Mouse (Mus musculus) lung, postnatal 25 days (tissue): ENCODE measurements around the gene Ppat.

Experiments
- DNase-seq: peaks from one replicate; pipeline ENCODE4 v3.0.0; 2022; ENCODE audit warnings: low spot score

Gene Ppat

DNA sequence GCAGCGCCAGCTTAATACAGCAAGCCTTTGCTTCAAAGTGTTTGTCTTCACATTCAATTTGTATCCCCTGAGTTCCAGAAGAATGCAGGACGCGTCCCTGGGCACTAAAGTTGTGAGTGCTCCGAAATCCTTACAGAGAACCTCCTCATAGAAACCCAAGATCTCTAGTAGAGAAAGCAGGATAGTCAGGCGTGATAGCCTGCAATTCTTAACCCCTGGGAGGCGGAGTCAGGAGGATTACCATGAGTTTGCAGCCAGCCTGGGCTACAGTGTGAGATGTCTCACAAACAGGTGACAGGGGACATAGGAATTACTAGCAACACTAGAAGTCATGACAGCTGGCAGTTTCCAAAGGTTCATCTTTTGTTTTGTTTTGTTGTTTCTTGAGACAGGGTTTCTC, 81.8 kb downstream of the Ppat start:
- no peak for DNase-seq

DNA sequence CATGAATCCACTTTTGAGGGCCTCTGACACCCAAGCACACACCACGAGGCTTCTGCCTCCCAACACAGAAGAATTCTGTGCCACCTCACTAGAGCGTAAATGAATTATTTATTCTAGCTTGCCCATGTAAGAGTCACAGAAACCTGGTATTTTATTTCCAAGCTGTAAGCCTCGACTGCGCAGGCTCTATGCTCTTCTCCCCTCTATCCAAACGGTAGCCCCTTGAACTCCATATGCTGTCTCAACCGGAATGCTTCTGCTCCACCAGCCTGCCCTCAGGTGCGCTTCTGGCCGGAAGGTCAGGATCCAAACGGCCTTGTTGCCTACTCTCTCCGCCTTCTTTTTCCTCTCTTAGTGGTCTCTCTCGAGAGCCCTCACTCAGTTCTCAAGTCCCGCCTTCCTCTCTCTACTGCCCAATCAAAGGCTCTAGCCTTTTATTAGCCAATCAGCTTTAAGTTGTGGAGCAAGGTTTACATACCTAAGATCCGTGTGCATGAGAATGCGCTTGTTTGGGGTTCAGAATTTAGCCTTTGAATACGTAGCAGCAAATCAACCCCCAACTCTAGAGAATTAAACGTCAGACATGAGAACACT, 82.6 kb downstream of the Ppat start:
- DNase-seq, result peak; percentile 72

DNA sequence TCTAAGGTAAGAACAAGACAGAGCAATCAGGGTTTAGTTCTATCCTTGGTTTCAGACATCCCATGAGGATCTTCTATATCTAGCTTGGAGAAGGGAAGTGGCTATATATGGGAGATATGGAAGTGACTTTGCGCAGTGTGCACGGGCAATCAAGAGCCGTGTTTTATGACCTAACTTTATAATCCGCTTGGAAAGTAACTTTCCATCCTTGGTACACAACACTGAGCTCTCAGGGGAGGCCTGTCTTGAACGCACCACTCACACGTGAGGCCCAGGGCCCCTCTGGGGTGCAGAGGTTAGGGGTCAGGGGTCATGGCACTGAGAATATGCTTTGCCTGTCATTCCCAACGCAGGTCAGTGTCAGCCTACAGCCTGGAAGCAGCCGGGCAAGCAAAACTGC, 84.6 kb downstream of the Ppat start:
- no peak for DNase-seq
